Mouse (Mus musculus): ENCODE data around the gene D10Jhu81e. TPM values are rescaled to one million over a fixed set of nuclear protein-coding genes. Genes with fewer than 3 reads are reported as not detected.
"Not testable (repeated sequence)": the region's sequence is repeated elsewhere in the genome, so short reads cannot be mapped to it uniquely, and the experiment has no call there.

Gene D10Jhu81e
- total RNA-seq (2018; cell fraction: chromatin; rRNA removed): 10 to 100 TPM in 18 of 26 experiments, 1 to 10 TPM in 8; 4.3 to 35.5 (median 13.3) TPM
- total RNA-seq (2018; cell fraction: cytosol; rRNA removed): 10 to 100 TPM; 20.5 to 40.4 (median 29.0) TPM
- total RNA-seq (2018; cell fraction: nucleus; rRNA removed): 10 to 100 TPM in 20 of 26 experiments, 1 to 10 TPM in 6; 8.2 to 30.6 (median 14.0) TPM
- 30.3 to 37.8 TPM (median 37.5 TPM) in 3 replicates for polyA plus RNA-seq (2018)

DNA sequence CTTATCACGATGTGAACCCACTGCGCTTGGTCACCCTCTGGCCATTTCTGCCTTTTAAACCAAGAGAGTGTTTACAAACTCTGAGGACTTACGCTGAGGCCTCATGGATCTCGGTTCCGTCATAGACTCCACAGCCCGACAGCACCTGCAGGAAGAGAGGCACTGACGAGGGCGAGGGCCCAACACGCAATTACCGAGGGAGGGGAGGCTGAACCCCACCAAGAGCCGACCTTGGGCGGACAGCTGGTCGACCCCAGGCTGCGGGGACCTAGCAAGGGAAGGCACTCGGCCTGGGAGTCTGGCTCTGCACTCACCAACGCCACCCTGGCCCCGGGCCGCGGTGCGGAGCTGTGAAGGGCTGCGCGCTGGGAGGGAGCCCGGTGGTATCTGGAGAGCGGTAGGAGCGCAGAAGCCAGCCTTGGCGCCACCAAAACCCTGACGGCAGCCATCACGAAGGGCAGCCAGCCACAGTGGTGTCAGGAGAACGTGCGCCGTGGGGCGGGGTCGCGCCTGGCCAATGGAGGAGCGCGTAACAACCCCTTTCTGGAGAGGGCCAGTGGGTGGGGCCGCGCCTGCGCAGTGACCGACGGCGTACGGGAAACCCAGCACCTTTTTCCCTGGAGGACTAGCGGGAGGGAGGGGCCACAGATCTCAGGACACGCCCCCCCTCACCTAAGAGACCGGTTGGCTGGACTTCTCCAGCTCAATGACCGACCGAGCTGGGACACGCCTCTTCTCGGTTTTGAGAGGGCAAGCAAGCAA lies at the start of gene D10Jhu81e:
Gene D10Jhu81e, minus strand, starts transcription at position 502 of the 762 bp plus-strand sequence.
- peaks cover 8% of the 10 kb centered on the region; the same call in 1 of the 2 replicates for H3K79me2 ChIP-seq (ENCODE audit: inconsistent target)
- WGBS (ENCODE audit: missing documents): under 1% methylated on average over 47 of the region's 50 CpGs
- H3K36me3 ChIP-seq (ENCODE audit: inconsistent target): peaks cover 39% of the 10 kb centered on the region
- peak within 1 kb of the TSS; percentile 72 for H3K4me3 ChIP-seq (ENCODE audit: inconsistent target)
- peak within 1 kb of the TSS; percentile 39 for H3K27ac ChIP-seq

DNA sequence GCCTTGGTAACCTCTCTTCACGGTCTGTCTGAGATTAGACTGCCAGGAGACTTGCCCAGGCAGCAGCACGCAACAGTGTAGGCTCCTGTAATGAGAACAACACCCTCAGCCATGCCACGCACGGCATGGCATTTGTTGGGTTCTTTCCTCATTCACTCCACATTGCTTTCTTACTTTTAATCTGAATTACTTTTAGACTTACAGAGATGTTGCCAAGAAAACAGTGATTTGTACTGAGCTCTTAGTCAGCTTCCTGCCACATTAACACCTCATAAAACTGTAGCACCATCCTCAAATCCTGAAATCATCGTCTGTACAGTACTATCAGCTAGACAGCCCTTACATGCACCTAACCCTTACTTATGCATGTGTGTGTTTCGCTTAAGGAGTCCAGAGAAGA lies 49.0 kb upstream of the D10Jhu81e start:
- H3K4me3 ChIP-seq (ENCODE audit: inconsistent target): no peak overlapping the region
- 93% methylated on average over 6 of the region's 6 CpGs for WGBS (ENCODE audit: missing documents)
- H3K79me2 ChIP-seq (ENCODE audit: inconsistent target): peaks cover 6% of the 10 kb centered on the region; the same call in 1 of the 2 replicates
- H3K36me3 ChIP-seq (ENCODE audit: inconsistent target): peaks cover 89% of the 10 kb centered on the region
- H3K27ac ChIP-seq: no peak overlapping the region

DNA sequence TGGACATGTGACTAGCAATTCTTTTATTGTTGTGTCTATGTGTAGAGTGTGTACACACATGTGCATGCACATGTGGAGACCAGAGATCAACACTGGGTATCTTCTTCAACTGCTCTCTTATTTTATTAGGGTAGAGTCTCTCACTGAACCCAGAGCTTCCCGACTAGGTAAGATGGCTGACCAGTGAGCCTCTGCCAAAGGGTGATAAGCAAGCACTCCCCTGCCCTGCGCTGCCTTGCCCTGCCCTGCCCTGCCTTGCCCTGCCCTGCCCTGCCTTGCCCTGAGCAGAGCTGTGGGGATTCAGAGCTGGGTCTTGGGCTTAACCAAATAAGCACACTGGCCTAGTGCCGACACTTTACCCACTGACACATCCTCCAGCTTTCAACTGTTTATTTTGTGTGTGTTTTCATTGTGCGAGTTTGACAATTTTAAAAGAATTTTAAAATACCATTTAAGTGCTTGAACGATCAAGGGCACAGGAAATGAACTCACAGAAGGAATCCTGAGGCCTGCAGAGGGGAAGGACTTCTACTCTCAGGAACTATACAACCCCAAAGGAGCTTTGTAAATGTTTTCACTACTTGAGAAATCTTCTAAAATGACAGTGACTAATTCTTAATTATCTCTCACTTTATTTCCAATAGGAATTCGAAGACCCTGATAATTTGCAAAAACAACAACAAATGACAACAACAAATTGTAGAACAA lies 46.9 kb upstream of the D10Jhu81e start:
- 84% methylated on average over 6 of the region's 6 CpGs for WGBS (ENCODE audit: missing documents)

DNA sequence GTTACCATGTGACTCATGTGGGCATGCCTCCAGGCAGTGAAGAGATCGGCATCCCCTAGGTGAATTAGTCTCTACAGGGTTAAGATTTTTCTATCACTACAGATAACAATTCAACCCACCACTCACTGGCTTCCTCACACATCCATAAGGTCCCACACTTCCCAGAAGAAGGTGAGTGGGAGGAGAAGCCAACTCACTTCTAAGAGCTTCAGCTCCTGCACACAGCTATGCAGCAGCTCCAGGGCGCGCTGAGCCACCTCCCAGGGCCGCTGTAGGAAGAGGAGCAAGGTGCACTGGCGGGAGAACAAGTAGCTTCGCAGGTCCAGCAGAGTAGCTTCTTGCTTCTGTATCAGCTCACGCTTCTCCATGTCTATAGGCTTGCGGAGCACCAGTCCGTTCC lies 44.8 kb upstream of the D10Jhu81e start:
- Histone ChIP-seq H3K27ac (no peak overlapping the region), H3K4me3 (ENCODE audit: inconsistent target) (no peak overlapping the region), H3K36me3 (ENCODE audit: inconsistent target) (peaks cover 100% of the 10 kb centered on the region), H3K79me2 (ENCODE audit: inconsistent target) (no peaks in the 10 kb centered on the region)
- WGBS (ENCODE audit: missing documents): 96% methylated on average over 9 of the region's 9 CpGs

More for the DNA sequence above, 46.9 kb upstream of the D10Jhu81e start:
- H3K79me2 ChIP-seq (ENCODE audit: inconsistent target): no peaks in the 10 kb centered on the region
- no peak overlapping the region for H3K4me3 ChIP-seq (ENCODE audit: inconsistent target)
- no peak overlapping the region for H3K27ac ChIP-seq
- H3K36me3 ChIP-seq (ENCODE audit: inconsistent target): peaks cover 100% of the 10 kb centered on the region

GRCm38 (mm10) chr10:78211311-78211710 lies 41.7 kb upstream of the D10Jhu81e start:
- no peak overlapping the region for H3K4me3 ChIP-seq (ENCODE audit: inconsistent target)
- peaks cover 100% of the 10 kb centered on the region for H3K36me3 ChIP-seq (ENCODE audit: inconsistent target)
- H3K79me2 ChIP-seq (ENCODE audit: inconsistent target): no peaks in the 10 kb centered on the region
- no peak overlapping the region for H3K27ac ChIP-seq
- 73% methylated on average over 6 of the region's 6 CpGs for WGBS (ENCODE audit: missing documents)

GRCm38 (mm10) chr10:78201182-78201581 lies 31.6 kb upstream of the D10Jhu81e start:
- no peaks in the 10 kb centered on the region for H3K79me2 ChIP-seq (ENCODE audit: inconsistent target)
- peaks cover 87% of the 10 kb centered on the region for H3K36me3 ChIP-seq (ENCODE audit: inconsistent target)
- H3K27ac ChIP-seq: no peak overlapping the region
- WGBS (ENCODE audit: missing documents): 87% methylated on average over 4 of the region's 4 CpGs
- H3K4me3 ChIP-seq (ENCODE audit: inconsistent target): no peak overlapping the region

- 100% methylated on average over 5 of the region's 5 CpGs for WGBS (ENCODE audit: missing documents)
- H3K4me3 ChIP-seq (ENCODE audit: inconsistent target): no peak overlapping the region
Observed at GRCm38 (mm10) chr10:78192933-78193332, 23.4 kb upstream of the D10Jhu81e start.

DNA sequence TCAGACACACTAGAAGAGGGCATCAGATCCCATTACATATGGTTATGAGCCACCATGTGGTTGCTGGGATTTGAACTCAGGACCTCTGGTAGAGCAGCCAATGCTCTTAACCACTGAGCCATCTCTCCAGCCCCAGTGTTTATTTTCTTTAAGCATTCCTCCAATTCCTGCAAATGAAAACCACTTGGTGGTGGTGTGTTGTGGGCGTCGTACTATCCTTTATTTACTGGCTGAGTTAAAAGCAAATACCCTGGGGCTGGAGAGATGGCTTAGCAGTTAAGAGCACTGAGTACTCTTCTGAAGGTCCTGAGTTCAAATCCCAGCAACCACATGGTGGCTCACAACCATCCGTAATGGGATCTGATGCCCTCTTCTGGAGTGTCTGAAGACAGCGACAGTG lies 16.5 kb upstream of the D10Jhu81e start:
- 89% methylated on average over 3 of the region's 4 CpGs for WGBS (ENCODE audit: missing documents)
- H3K27ac ChIP-seq; H3K4me3 ChIP-seq (ENCODE audit: inconsistent target); H3K79me2 ChIP-seq (ENCODE audit: inconsistent target): not testable (repeated sequence)
- H3K36me3 ChIP-seq (ENCODE audit: inconsistent target): peaks cover 55% of the 10 kb centered on the region

More at GRCm38 (mm10) chr10:78192933-78193332, 23.4 kb upstream of the D10Jhu81e start:
- Histone ChIP-seq H3K79me2 (ENCODE audit: inconsistent target) (no peaks in the 10 kb centered on the region), H3K27ac (no peak overlapping the region), H3K36me3 (ENCODE audit: inconsistent target) (peaks cover 99% of the 10 kb centered on the region)

- peaks cover 55% of the 10 kb centered on the region for H3K36me3 ChIP-seq (ENCODE audit: inconsistent target)
- H3K79me2 ChIP-seq (ENCODE audit: inconsistent target): peaks cover 6% of the 10 kb centered on the region; the same call in 1 of the 2 replicates
- WGBS (ENCODE audit: missing documents): 8% methylated on average over 9 of the region's 9 CpGs
Observed at GRCm38 (mm10) chr10:78185381-78185725, 15.8 kb upstream of the D10Jhu81e start.

DNA sequence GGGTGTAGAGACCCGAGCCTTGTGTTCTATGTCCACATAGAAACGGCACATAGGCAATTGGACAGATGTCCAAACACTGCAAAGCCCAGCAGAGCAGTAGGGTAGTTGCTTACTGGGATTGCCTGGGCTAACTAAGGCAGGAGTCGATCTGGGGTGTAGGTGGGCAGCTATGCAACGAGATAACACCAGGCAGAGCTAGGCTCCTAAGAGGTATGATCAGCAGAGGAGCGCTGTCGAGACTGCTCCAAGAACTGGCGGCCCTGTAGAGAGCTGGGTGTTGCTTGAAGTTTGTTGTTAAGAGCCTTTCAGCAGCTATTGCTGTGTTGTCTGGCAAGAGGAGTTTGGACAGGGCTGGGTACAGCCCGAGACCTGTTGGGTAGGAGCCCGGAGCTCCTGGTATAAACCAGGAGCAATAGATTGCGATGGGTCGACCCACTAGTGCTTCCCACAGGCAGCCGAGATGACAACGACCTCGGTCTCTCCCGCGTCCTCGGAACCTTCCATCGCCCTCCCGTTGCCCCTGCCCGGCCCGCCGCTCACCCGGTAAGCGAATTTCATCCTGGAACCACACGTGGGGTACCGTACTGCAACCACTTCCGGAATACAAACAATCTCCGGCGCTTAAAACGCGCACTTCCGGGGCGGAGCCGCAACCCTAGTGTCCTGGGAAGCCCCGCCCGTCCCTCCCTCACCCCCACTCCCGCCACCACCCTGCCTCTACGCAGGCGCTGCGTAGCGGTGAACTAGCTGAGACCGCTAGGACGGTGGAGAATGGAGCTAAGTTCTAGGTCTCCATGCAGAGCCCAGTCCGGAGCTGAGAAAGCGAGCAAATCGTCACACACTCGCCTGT lies 15.2 kb upstream of the D10Jhu81e start, which contains the start of gene Pwp2:
Gene Pwp2, minus strand, starts transcription at position 619 of the 850 bp plus-strand sequence.
- Histone ChIP-seq H3K27ac (peak within 1 kb of the TSS; percentile 41), H3K36me3 (ENCODE audit: inconsistent target) (peaks cover 55% of the 10 kb centered on the region), H3K79me2 (ENCODE audit: inconsistent target) (peaks cover 6% of the 10 kb centered on the region; the same call in 1 of the 2 replicates), H3K4me3 (ENCODE audit: inconsistent target) (peak within 1 kb of the TSS; percentile 96)
- 2% methylated on average over 45 of the region's 47 CpGs for WGBS (ENCODE audit: missing documents)

More at GRCm38 (mm10) chr10:78185381-78185725, 15.8 kb upstream of the D10Jhu81e start:
- H3K4me3 ChIP-seq (ENCODE audit: inconsistent target): peak overlapping the region; percentile 96
- H3K27ac ChIP-seq: peak overlapping the region; percentile 41

- H3K79me2 ChIP-seq (ENCODE audit: inconsistent target): peaks cover 6% of the 10 kb centered on the region; the same call in 1 of the 2 replicates
- no peak overlapping the region for H3K4me3 ChIP-seq (ENCODE audit: inconsistent target)
- no peak overlapping the region for H3K27ac ChIP-seq
- WGBS (ENCODE audit: missing documents): 76% methylated on average over 3 of the region's 3 CpGs
- H3K36me3 ChIP-seq (ENCODE audit: inconsistent target): peaks cover 55% of the 10 kb centered on the region
Observed at GRCm38 (mm10) chr10:78183577-78183976, 14.0 kb upstream of the D10Jhu81e start.

GRCm38 (mm10) chr10:78182321-78182720 lies 12.7 kb upstream of the D10Jhu81e start:
- Histone ChIP-seq H3K36me3 (ENCODE audit: inconsistent target) (peaks cover 55% of the 10 kb centered on the region; the same call in 1 of the 2 replicates), H3K79me2 (ENCODE audit: inconsistent target) (peaks cover 6% of the 10 kb centered on the region; the same call in 1 of the 2 replicates), H3K4me3 (ENCODE audit: inconsistent target) (no peak overlapping the region), H3K27ac (no peak overlapping the region)
- 87% methylated on average over 16 of the region's 17 CpGs for WGBS (ENCODE audit: missing documents)

DNA sequence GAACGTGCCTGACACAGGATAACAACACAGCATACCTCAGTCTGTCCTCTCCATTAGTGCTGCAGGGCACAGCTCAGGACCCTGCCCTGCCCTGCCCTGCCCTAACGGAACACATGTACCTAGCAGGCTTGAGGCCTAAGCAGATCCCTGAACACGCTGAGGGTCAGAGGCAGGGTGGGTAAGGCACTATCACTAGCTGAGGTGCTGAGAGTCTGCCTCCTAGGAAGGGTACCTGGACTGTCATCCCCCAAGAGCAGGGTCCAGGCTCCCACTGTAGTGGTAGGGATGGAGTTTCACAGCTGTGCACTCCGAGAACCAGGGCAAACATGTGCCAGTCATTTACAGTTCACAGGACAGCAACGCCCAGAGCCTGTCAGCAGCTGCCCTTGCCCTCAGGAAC lies 4.9 kb upstream of the D10Jhu81e start:
- Histone ChIP-seq H3K79me2 (ENCODE audit: inconsistent target) (no peaks in the 10 kb centered on the region), H3K36me3 (ENCODE audit: inconsistent target) (peaks cover 71% of the 10 kb centered on the region; the same call in 1 of the 2 replicates), H3K27ac (no peak overlapping the region), H3K4me3 (ENCODE audit: inconsistent target) (no peak overlapping the region)
- WGBS (ENCODE audit: missing documents): 96% methylated on average over 5 of the region's 5 CpGs

DNA sequence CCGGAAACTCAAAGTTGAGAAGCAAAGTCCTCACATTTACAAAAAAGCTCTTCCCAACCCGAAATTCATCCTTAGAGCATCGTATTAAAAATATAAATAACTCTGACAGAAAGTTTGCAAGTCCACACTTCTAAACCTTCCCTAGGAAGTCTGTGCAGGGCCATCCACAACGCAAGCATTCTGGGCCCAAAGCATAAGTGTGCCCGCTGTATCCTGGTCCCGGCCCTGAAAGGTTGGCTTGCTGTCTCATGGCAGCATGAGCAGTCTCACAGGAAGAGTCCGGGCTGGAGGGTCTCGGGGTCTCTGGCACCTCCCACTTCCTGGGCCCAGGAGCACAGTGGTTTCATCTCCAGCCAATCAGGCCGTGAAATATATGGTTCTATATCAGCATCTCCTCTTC lies 2.0 kb upstream of the D10Jhu81e start:
- WGBS (ENCODE audit: missing documents): 94% methylated on average over 9 of the region's 9 CpGs

More for the DNA sequence above, 2.0 kb upstream of the D10Jhu81e start:
- Histone ChIP-seq H3K4me3 (ENCODE audit: inconsistent target) (no peak overlapping the region), H3K36me3 (ENCODE audit: inconsistent target) (peaks cover 52% of the 10 kb centered on the region), H3K27ac (no peak overlapping the region), H3K79me2 (ENCODE audit: inconsistent target) (peaks cover 8% of the 10 kb centered on the region; the same call in 1 of the 2 replicates)

Measured in macrophage (primary cell).